Mouse (Mus musculus) lung, adult 2 months (tissue): ENCODE data around the gene Usp29.

Source experiments
- CTCF ChIP-seq: fragments of 200-500 bp; IDR thresholded peaks from 2 replicates; pipeline ENCODE4 v1.5.1; 2011; ENCODE audit warnings: mild to moderate bottlenecking, low read length, control low read depth; ENCODE audit not compliant: insufficient read depth
- POLR2A ChIP-seq: fragments of 200-500 bp; IDR thresholded peaks from 2 replicates; pipeline ENCODE4 v1.6.1; 2011; ENCODE audit warnings: low read depth, mild to moderate bottlenecking, control low read depth, low read length, borderline replicate concordance; ENCODE audit errors: extremely low read depth

GRCm38 (mm10) chr7:6810556-6810955, 80.2 kb downstream of the Usp29 start:
- TF ChIP-seq POLR2A (no peak), CTCF (no peak)
